Mouse (Mus musculus) kidney, postnatal 10 days (tissue): ENCODE data around the gene Foxa3.

Experiments used
- DNase-seq: peaks from one replicate; pipeline ENCODE4 v3.0.0; 2021; ENCODE audit warnings: mixed read lengths

Gene Foxa3

GRCm38 (mm10) chr7:19024581-19025255 is 1.4 kb upstream of the Foxa3 start:
- DNase-seq: peak; percentile 61

- DNase-seq: peak; percentile 97
Measured at GRCm38 (mm10) chr7:19024096-19024506, 763 bp upstream of the Foxa3 start, which contains the start of gene Sympk. TSS of gene Sympk (plus strand) at chr7:19024377.

- DNase-seq: peak; percentile 46
Measured at GRCm38 (mm10) chr7:19022189-19022958, 964 bp downstream of the Foxa3 start.

GRCm38 (mm10) chr7:19021048-19021447 is 2.3 kb downstream of the Foxa3 start:
- DNase-seq: no peak

GRCm38 (mm10) chr7:19017909-19018308 is 5.4 kb downstream of the Foxa3 start:
- DNase-seq: no peak

GRCm38 (mm10) chr7:19016042-19016441 is 7.3 kb downstream of the Foxa3 start:
- DNase-seq: no peak

GRCm38 (mm10) chr7:19014452-19014851 is 8.9 kb downstream of the Foxa3 start:
- DNase-seq: no peak

GRCm38 (mm10) chr7:19012882-19013281 is 10.5 kb downstream of the Foxa3 start:
- DNase-seq: no peak

GRCm38 (mm10) chr7:19012025-19012621 is 11.2 kb downstream of the Foxa3 start:
- DNase-seq: peak; percentile 68

GRCm38 (mm10) chr7:19010581-19010980 is 12.8 kb downstream of the Foxa3 start:
- no peak for DNase-seq

GRCm38 (mm10) chr7:19007026-19007977 is 16.0 kb downstream of the Foxa3 start:
- peak; percentile 44 for DNase-seq

- DNase-seq: peak; percentile 91
Measured at GRCm38 (mm10) chr7:19006476-19006875, 16.9 kb downstream of the Foxa3 start.

GRCm38 (mm10) chr7:19005417-19006121 is 17.8 kb downstream of the Foxa3 start:
- DNase-seq: no peak

GRCm38 (mm10) chr7:19004631-19005079 is 18.7 kb downstream of the Foxa3 start:
- DNase-seq: no peak

GRCm38 (mm10) chr7:19003902-19004630 is 19.3 kb downstream of the Foxa3 start, which contains the start of gene Irf2bp1:
TSS of gene Irf2bp1 (plus strand) at chr7:19004044.
- DNase-seq: peak; percentile 96

GRCm38 (mm10) chr7:19002848-19003498 is 20.4 kb downstream of the Foxa3 start:
- peak; percentile 84 for DNase-seq

GRCm38 (mm10) chr7:19002115-19002514 is 21.2 kb downstream of the Foxa3 start:
- DNase-seq: no peak

- no peak for DNase-seq
Measured at GRCm38 (mm10) chr7:19001807-19002085, 21.6 kb downstream of the Foxa3 start.

- peak; percentile 89 for DNase-seq
Measured at GRCm38 (mm10) chr7:19001066-19001806, 22.1 kb downstream of the Foxa3 start.

GRCm38 (mm10) chr7:19000421-19000820 is 22.9 kb downstream of the Foxa3 start:
- DNase-seq: peak; percentile 41
